Mouse (Mus musculus) cerebellum, adult 11-12 months (tissue): ENCODE measurements around the gene Fgd6.

Source experiments
- DNase-seq: peaks from one replicate; pipeline ENCODE4 v3.0.0; 2022

Fgd6 gene

GRCm38 (mm10) chr10:94047024-94047423 is 11.2 kb downstream of the Fgd6 start:
- DNase-seq, result no peak

DNA sequence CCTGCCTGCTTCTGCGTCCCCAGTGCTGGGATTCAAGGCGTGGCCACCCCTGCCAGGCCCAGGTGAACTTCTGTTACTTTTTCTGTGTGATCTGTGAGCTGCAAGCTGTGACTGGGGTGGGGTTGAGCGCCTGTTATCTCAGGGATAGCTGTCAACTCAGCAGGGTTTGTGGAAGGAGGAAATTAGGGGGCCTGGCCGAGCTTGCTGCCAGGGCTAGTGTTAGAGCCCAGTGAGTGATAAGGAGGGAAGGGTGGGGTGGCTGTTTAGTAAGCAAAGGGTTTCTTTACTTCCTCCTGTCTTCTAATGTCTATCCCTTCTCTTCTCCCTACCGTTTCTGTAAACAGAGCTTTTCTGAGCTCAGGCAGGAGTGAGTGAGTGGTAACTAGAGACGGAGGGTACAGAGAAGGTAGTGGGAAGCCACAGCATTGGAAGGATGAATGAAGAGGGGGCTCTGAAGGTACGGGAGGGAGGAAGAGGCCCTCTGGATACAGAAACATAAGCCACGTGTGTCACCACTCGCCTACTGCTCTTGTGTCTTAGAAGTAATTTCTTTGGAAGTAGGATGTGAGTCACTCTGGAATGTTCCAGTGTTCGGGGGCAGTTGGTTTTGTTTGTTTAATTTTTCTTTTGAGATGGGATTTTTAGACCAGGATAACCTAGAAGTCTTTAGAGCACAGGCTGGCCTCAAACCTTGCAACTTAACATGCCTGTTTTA is 12.2 kb downstream of the Fgd6 start:
- DNase-seq, result no peak

- no peak for DNase-seq
Observed at GRCm38 (mm10) chr10:94049121-94049520, 13.3 kb downstream of the Fgd6 start.

GRCm38 (mm10) chr10:94050736-94051135 is 14.9 kb downstream of the Fgd6 start:
- DNase-seq, result no peak

DNA sequence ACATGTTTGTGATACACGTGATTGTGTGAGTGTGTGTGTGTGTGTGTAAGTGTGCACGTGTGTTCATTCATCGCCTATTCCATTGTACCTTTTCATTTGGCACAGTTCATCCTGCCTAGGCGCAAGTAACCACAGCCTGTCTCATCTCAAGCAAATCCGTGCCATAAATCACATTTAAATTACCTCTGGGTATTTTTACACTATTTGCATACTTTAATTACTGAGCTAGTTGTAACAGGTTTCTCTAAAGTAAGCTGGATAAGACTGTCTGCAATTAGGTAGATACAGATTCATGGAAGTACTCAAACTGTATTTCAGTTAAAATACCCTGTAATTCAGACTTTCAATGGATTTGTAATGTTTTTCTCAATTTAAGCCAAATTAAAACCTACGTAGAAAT is 20.7 kb downstream of the Fgd6 start:
- no peak for DNase-seq

DNA sequence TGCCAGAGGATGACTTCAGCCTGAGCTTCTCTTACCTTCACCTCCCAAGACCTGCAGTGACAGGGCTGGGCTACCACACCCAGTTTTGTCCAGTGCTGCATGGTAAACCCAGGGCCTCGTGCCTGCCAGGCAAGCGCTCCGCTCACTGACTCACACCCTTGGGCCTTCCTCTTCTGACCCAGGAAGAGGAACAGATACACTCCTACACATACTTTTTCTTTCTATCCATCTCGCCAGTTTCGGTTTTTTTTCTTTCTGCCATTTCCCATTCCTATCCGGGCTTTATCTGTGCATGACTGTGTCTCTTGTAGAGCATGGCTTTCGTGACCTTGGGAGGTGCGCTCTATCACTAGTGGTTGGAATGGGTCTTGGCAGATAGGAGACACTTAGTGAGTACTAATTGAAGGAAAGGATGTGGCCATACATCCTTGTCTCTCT is 23.8 kb downstream of the Fgd6 start:
- no peak for DNase-seq

DNA sequence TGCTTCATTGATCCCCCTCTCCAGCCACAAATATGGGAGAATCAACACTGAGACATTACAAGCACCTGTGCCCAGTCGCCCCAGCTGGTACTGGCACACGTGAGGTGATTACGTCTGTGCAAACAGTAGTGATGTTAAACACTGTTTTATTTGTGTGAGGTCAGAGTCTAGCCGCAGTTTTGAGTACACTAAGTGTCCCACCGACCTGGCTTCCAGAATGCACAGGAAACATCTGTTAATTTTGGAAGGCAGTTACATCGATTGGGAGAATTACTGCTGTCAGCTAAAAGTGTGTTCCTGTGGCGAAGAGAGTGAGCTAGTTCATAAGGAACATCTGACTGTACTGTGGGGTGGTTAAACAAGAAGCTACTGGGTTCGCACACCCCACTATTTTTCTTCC is 24.4 kb downstream of the Fgd6 start:
- DNase-seq, result no peak

DNA sequence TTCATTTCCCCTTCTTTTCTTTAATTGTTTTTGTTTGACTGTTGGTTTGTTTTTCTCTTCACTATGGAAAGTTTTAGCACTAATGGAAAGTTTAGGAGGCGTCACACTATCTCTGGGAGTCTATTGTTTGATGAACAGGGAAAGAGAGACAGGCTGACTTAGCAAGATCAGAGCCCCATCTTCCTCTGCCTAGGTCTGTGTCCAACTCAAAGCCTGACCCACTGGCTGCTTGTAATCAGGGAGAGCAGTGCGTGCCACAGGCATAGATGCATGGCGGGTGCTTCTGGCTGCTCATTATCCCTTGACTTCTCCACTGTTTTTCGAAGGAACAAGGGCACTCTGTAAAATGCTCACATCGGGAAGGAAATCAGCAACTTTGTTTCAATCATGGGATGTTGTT is 26.6 kb downstream of the Fgd6 start:
- DNase-seq, result no peak

DNA sequence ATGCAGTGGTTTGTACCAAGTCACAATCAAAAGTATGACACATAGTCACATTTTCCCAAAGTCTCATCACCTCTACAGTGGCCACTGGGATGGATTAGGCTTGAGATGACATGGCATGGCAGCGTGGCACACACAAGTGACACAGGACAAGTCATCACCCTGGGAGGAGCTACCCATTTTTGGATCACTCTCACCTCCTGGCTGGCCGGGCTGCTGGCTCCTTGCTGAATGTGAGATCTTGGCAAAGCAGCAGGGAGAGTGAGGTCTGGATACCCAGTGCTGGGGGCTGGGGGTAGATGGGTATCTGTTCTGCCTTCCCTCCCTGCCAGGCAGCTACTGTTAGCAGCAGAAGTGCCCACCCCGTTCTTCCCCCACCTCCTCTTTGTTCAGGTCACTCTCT is 31.1 kb downstream of the Fgd6 start:
- no peak for DNase-seq

DNA sequence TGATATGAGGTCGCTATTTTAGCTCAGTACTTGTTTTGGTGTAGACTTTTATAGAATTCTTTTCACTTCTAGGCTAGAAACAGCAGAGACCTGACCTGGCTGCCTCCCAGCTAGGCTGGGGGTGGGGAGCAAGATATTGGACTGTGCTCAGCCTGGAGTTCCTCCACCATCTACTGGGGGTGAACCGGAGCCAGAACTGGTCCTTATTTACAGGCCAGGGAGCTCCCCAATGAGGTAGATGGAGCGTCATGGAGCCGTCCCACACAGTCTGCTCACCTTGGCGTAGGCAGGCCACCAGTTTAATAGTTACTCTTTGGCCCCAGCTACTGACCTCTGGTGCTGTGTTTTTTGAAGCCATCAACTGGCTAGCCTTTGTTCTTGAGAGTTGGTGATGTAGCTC is 32.9 kb downstream of the Fgd6 start:
- DNase-seq, result peak; percentile 29

DNA sequence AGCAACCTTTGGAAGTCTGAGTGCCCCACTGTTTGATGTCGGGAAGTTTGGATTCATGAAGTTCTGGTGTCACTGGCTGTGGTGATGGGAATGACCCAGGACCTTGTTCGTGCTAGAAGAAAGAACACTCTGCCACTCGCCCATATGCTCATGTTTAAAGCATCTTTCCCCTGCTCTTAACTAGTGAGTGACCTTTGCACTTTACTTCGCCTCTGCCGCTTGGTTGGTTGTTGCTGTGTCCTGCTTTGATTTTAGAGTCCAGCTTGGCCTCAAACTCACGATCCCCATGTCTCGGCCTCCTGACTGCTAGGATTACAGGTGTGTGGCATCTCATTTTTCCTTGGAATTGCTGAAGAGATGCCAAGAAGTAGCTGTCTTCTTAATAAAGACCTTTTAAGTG is 35.8 kb downstream of the Fgd6 start:
- no peak for DNase-seq

DNA sequence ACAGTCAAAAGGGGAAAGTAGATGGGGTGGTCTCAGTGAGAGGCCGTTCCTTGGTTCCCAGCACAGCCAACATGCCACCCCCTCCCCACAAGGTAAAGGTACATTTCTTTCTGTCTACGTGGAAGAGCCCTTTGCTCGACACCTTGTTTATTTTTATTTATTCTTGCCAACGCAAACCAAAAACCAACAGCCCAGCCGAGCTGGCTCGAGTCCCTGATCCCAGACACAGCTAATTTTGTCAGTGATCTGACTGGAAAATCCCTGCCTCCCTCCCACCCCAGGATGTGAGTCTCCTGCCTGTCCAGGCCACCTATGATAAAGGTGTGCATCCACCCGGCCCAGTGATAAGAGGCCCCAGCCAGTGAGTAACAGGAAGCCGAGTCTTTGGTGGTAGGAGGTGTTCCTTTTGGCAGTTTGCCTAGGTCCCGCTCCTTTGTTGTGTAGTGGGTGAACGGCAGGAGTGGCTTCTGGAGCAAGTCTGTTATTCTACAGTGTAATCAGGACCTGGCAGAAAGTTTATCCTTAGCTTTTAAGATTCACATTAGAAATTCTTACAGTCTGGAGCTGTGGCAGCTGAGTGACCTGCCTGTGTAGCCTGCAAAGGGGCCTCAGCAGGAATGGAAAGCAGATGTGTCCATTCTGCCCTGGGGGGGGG is 36.6 kb downstream of the Fgd6 start:
- DNase-seq, result peak; percentile 20

DNA sequence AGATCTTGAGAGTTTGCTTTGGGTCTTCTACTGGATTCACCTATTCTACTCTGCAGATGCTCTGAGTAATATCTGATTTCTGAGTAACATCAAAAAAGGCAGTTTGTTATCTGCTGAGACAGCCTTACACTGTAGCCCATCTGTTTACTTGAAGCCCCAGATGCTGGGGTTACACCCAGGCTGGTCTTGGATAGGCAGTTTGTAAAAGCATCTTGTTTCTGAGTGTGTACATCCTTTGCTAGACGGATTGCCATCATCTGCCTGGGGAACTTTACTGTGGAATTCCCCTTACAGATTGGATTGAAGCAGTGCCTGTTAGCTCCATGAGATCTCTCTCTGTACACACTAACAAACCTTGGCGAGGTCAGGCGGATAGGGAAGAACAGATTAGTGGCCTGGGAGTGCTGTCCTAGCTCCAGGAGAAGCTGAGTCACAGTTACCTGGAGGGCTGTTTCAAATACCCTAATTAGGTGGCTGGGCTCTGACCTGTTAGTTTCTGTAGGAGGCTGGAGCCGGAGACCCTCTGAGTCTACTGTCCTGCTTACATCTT is 37.2 kb downstream of the Fgd6 start:
- DNase-seq, result no peak

DNA sequence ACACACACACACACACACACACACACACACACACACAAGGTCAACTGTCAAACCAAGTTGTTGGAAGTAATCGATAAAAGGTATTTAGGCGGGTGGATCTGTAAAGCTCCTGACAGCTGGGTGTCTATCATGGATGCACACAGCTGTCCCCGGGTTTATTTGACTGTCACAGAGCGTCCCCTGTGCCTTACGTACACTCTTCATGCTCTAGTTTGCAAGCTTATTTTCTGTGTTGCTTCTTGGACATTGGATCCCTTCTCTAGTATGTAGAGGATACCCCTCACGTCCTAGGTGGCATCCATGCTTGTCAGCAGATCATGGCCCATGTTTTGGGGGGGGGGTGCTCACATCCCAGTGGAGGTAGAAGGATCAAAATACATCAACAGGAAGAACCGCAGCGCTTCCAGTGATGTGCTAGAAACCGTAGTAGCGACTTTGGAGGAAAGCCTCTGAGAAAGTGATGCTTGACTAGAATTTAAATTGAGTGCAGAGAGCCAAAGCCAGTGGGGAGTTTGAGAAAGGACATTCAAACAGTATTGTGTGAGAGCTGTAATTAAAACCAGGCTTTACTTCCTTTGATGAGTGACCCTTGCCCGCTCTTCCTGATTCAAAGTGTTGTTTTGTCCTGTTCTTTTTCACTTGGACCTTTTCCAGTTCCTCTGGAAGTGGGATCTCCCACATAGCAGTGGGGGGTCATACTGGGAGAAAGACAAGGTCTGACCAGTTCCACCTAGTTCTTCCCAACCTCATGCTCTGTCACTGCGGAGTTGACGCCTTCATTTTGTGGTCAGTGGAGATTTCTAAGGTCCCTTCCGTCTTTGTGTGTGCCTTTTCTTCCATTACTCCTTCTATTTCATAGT is 41.4 kb downstream of the Fgd6 start:
- no peak for DNase-seq

DNA sequence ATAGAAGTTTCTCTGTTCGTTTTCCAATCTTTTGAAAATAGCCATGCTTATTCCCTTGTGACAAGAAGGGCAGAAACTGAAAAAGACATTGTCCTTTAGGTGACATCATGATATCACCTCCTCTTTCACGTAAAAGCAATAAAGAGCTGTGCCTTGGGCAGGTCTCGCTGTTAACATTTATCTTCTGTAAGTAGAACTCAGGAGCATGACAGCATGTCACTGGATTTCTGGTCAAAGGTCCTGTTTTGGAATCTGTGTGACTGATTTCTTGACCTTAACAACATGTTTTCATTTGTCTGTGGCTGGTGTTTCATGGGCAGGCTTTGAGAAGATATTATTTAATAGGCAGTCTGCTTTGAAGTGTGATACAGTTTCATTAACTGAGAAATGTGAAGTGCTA is 44.9 kb downstream of the Fgd6 start:
- no peak for DNase-seq

DNA sequence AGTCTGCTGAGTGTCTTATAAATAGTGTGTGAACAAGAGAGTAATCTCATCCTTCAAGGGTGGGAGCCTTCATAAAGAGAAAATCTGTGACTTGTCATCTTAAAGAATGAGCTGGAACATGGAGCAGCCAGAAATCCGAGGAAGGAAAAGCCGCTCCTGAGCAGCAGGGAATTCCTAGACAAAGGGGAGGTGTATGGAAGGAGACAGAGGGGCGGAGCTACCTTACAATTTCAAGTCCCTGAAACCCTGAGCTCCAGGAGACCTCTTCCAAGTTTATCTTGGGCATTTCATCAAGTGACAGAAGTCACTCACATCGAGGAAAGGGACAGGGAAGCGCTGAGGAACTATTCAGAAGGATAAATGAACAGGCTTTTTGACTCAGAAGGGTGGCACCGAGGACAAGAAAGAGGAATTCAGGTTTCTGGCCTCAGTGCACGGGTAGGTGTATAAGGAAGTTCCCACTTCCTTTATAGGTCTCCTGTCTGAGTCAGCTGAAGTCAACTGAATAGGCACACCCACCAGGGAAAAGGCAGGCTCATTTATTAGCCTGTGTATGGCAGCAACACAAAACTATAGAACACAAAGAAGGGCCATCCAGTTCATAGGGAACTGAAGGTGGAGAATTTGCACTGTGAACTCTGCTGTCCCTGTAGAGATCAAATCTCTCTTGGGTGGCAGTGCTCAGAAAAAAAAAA is 46.4 kb downstream of the Fgd6 start:
- DNase-seq, result no peak

- no peak for DNase-seq
Observed at GRCm38 (mm10) chr10:94086315-94086714, 50.5 kb downstream of the Fgd6 start.

DNA sequence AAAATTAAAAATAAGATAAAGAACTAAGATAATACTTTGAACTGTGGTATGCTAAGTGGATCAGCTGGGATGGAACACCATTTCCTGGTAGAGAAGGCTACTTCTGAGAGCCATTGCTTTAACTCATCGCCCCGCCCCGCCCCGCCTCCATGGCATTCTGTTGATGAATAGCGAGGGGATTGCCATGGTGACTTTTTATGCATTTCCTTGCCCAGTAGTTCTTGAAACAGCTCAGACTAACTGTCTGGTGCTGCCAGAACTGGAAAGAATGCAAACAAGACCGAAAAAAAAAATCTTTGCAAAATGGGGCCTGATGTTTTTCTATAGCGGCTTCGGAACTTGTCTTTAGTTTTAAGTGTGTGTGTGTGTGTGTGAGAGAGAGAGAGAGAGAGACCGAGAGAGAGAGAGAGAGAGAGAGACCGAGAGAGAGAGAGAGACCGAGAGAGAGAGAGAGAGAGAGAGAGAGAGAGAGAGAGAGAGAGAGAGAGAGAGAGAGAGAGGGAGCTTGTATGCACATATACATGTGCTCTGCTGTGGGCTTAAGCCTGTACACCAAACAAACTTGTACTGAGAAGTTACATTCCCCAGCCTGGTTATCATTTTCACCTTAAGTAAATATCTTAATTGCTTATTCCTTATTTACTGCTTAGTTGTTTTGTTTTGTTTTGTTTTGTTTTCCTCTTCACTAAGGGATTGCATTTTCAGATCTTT is 51.7 kb downstream of the Fgd6 start:
- no peak for DNase-seq

GRCm38 (mm10) chr10:94090032-94090431 is 54.2 kb downstream of the Fgd6 start:
- DNase-seq, result no peak

GRCm38 (mm10) chr10:94093534-94093933 is 57.7 kb downstream of the Fgd6 start:
- no peak for DNase-seq

- DNase-seq, result no peak
Observed at GRCm38 (mm10) chr10:94095743-94096465, 60.1 kb downstream of the Fgd6 start.
